Mouse (Mus musculus): ENCODE measurements around the gene Bbx.

- TF ChIP-seq POLR2A (IDR thresholded peaks at IDR 0.05; ENCODE audit: extremely low read depth, insufficient read depth, low read length) (no peak), CTCF (IDR thresholded peaks at IDR 0.05; ENCODE audit: extremely low read depth, insufficient read depth, low read length) (no peak)
Observed at GRCm38 (mm10) chr16:50262209-50262608, 170.0 kb downstream of the Bbx start.
